In genomic region chr19:23652644-23653043, GRCm38 (mm10) we compare ENCODE assay signal across 8 mouse cellular contexts. TPM values are rescaled to one million over a fixed set of nuclear protein-coding genes. Genes with fewer than 3 reads are reported as not detected.
DNase-seq lines count a peak whose midpoint lies in the region; ATAC-seq and TF ChIP-seq lines count a peak whose summit lies in the region.

Gene 1700028P14Rik, minus strand, starts transcription at chr19:23652812.

- no peaks in the 10 kb centered on the region for H3K27me3 ChIP-seq in hindbrain, embryonic 11.5 days (ENCODE audit: control insufficient read depth, insufficient read depth, low read length)

- H3K4me3 ChIP-seq in ES-E14 (ENCODE audit: insufficient read depth in 1 of 2, low read depth in 1 of 2, low read length in 2 of 2, poor library complexity in 1 of 2, severe bottlenecking in 1 of 2), result 0 out of 4 replicates have a peak within 1 kb of the TSS, but pooled peaks have one; percentile 7 to 39
- H3K4me3 ChIP-seq in hindbrain, embryonic 11.5 days (ENCODE audit: low read depth, low read length), result no peak within 1 kb of the TSS

- peaks cover 0 to 4% of the 10 kb centered on the region in 2 experiments; a peak in 3 of 4 replicates for H3K4me1 ChIP-seq in ES-E14 (ENCODE audit: control insufficient read depth in 2 of 2, insufficient read depth in 2 of 2, low read length in 2 of 2, poor library complexity in 1 of 2)
- no peaks in the 10 kb centered on the region for H3K4me1 ChIP-seq in hindbrain, embryonic 11.5 days (replicated peaks; ENCODE audit: control insufficient read depth, insufficient read depth, low read length)

- peak within 1 kb of the TSS; percentile 32 for H3K4me2 ChIP-seq in hindbrain, embryonic 11.5 days (replicated peaks; ENCODE audit: low read depth, low read length)

- in situ Hi-C loops in ES-E14 (cut with MboI; ENCODE audit: low sequenced_read_pairs in 2 of 2, unreplicated experiment in 2 of 2), result no loop called here

- no peak within 1 kb of the TSS for H3K9ac ChIP-seq in ES-E14 (ENCODE audit: insufficient read depth, low read depth, low read length, poor library complexity, severe bottlenecking)
- no peak within 1 kb of the TSS for H3K9ac ChIP-seq in hindbrain, embryonic 11.5 days (ENCODE audit: low read depth, low read length)

- H3K36me3 ChIP-seq in ES-E14 (ENCODE audit: control insufficient read depth, insufficient read depth, low read length, poor library complexity, severe bottlenecking), result no peaks in the 10 kb centered on the region
- H3K36me3 ChIP-seq in hindbrain, embryonic 11.5 days (ENCODE audit: control insufficient read depth, insufficient read depth, low read length), result no peaks in the 10 kb centered on the region

- 6% methylated on average over 13 of the region's 13 CpGs for WGBS in hindbrain, embryonic 11.5 days

- no peaks in the 10 kb centered on the region for H3K9me3 ChIP-seq in ES-E14 (ENCODE audit: control insufficient read depth, insufficient read depth, low read depth, low read length)
- H3K9me3 ChIP-seq in hindbrain, embryonic 11.5 days (ENCODE audit: control insufficient read depth, low read length), result no peaks in the 10 kb centered on the region

- DNase-seq in ES-E14 (ENCODE audit: low read depth, low spot score) (peak; percentile 70), adipocyte (ENCODE audit: low spot score) (no peak)
- peak; percentile 7 for DNase-seq in cerebellum, adult 8-10 months
- peak; percentile 58 for DNase-seq in forelimb bud, embryonic 11.5 days (ENCODE audit: low read depth, low spot score)
- DNase-seq in hindbrain, embryonic 11.5 days (ENCODE audit: low spot score), result peak; percentile 79
- peak; percentile 16 to 20 for DNase-seq in layer of hippocampus, adult 8-10 months (ENCODE audit: low spot score in 2 of 2)
- DNase-seq in lung, postnatal 10 days, result peak; percentile 83
- DNase-seq in right cerebral cortex, postnatal 14 days, result peak; percentile 65

- H3K27ac ChIP-seq in ES-E14 (ENCODE audit: insufficient read depth, low read depth, low read length, poor library complexity, severe bottlenecking), result no peak within 1 kb of the TSS
- H3K27ac ChIP-seq in hindbrain, embryonic 11.5 days (ENCODE audit: low read depth, low read length), result no peak within 1 kb of the TSS

- peak; percentile 87 for ATAC-seq in hindbrain, embryonic 11.5 days (ENCODE audit: low FRiP score)

TF ChIP-seq in ES-E14, 5 proteins besides CTCF, POLR2A, EP300 and RAD21:
- TF ChIP-seq HCFC1 (IDR thresholded peaks at IDR 0.05; ENCODE audit: borderline replicate concordance, insufficient read depth, low read length), result peak; percentile 86
- TF ChIP-seq MAFK (IDR thresholded peaks at IDR 0.05; ENCODE audit: insufficient read depth, low read depth, low read length), result no peak

RNA-seq across cellular contexts. Expression of gene 1700028P14Rik, which starts in this region (rescaled TPM):
- total RNA-seq in ES-E14 (2012; rRNA removed), result not detected in 2 replicates
- polyA plus RNA-seq in hindbrain, embryonic 11.5 days (2014; fragmentation: Nextera tagmentation; extraction: Ambion mirVana), result 1.2 and 2.0 TPM in 2 replicates
- total RNA-seq in layer of hippocampus, adult 8-10 months (2022), result 1 to 10 TPM; 1.1 to 3.0 (median 2.3) TPM

Comparison
In these comparisons a context has a peak if more than half of its experiments do, and no peak if none do; other contexts are left out.
1. Peak in DNase-seq and H3K4me3 ChIP-seq in ES-E14; RNA of the gene not detected or under 1 TPM.